Mouse (Mus musculus): ENCODE measurements around the gene Ttc29.

DNA sequence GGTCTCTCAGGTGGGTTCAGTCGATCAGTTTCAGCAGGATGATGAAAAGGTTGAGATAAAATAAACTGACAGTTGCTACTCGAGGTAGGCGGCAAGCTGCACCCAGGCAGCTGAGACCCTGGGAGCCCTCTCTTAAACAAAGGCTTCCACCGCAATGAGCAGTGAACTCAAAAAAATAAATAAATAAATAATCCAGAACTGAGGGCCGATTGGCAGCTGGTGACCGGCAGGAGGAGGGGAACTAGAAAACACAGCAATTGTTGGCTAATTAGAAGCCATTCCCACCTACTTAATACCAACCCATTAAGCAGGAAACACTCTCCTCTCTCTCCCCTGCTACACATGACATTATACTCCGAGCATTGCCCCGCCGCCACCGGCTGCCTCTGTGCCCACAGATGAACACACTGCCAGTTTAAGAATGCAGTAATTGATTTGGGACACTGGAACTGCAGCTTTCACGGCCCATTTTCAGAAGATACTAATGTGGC, 133.1 kb downstream of the Ttc29 start:
- no peak for TF ChIP-seq POLR2A (IDR thresholded peaks at IDR 0.05; ENCODE audit: extremely low read depth, insufficient read depth, low read length)
- TF ChIP-seq CTCF (IDR thresholded peaks at IDR 0.05; ENCODE audit: extremely low read depth, insufficient read depth, low read length), result no peak

Data from cortical plate, adult 2 months (tissue).